Mouse (Mus musculus) ES-Bruce4 (cell line): ENCODE data around the gene Arih1.

Experiments
- CTCF ChIP-seq: IDR thresholded peaks from one replicate; pipeline ENCODE4 v1.8.1; 2011; ENCODE audit warnings: low read depth, low read length
- POLR2A ChIP-seq: IDR thresholded peaks from one replicate; pipeline ENCODE4 v1.8.1; 2011; ENCODE audit warnings: low read length; ENCODE audit not compliant: insufficient read depth

- TF ChIP-seq CTCF (no peak), POLR2A (no peak)
These were observed 825 bp downstream of the Arih1 start for GRCm38 (mm10) chr9:59485511-59486075.
